Mouse (Mus musculus) kidney, adult 9 months (tissue): ENCODE data around the gene Glp1r.

Experiments used
- DNase-seq: peaks from one replicate; pipeline ENCODE4 v3.0.0; 2022

Gene Glp1r

GRCm38 (mm10) chr17:30914264-30914663 is 12.6 kb downstream of the Glp1r start:
- no peak for DNase-seq

- DNase-seq, result no peak
Observed at GRCm38 (mm10) chr17:30923566-30923965, 21.9 kb downstream of the Glp1r start.

GRCm38 (mm10) chr17:30930827-30931226 is 29.2 kb downstream of the Glp1r start:
- no peak for DNase-seq

- no peak for DNase-seq
Observed at GRCm38 (mm10) chr17:30932836-30933235, 31.2 kb downstream of the Glp1r start.

GRCm38 (mm10) chr17:30935301-30935700 is 33.7 kb downstream of the Glp1r start:
- no peak for DNase-seq

GRCm38 (mm10) chr17:30938554-30938953 is 36.9 kb downstream of the Glp1r start:
- DNase-seq, result no peak

GRCm38 (mm10) chr17:30948382-30948781 is 46.8 kb downstream of the Glp1r start:
- no peak for DNase-seq

GRCm38 (mm10) chr17:30950780-30951179 is 49.2 kb downstream of the Glp1r start:
- peak; percentile 66 for DNase-seq

- no peak for DNase-seq
Observed at GRCm38 (mm10) chr17:30951600-30951999, 50.0 kb downstream of the Glp1r start.

- DNase-seq, result no peak
Observed at GRCm38 (mm10) chr17:30954340-30954739, 52.7 kb downstream of the Glp1r start, which contains the start of gene Umodl1. Gene Umodl1, plus strand, starts transcription at chr17:30954640.

- no peak for DNase-seq
Observed at GRCm38 (mm10) chr17:30961936-30962592, 60.4 kb downstream of the Glp1r start.

GRCm38 (mm10) chr17:30962880-30963279 is 61.3 kb downstream of the Glp1r start:
- no peak for DNase-seq

GRCm38 (mm10) chr17:30969983-30970382 is 68.4 kb downstream of the Glp1r start:
- no peak for DNase-seq

GRCm38 (mm10) chr17:30971877-30972276 is 70.3 kb downstream of the Glp1r start:
- DNase-seq, result no peak

- DNase-seq, result peak; percentile 16
Observed at GRCm38 (mm10) chr17:30973332-30973731, 71.7 kb downstream of the Glp1r start.

- DNase-seq, result no peak
Observed at GRCm38 (mm10) chr17:30977290-30977689, 75.7 kb downstream of the Glp1r start.

- no peak for DNase-seq
Observed at GRCm38 (mm10) chr17:30978556-30978955, 76.9 kb downstream of the Glp1r start.

- no peak for DNase-seq
Observed at GRCm38 (mm10) chr17:30983521-30983920, 81.9 kb downstream of the Glp1r start.

- DNase-seq, result peak; percentile 23
Observed at GRCm38 (mm10) chr17:30990254-30990653, 88.6 kb downstream of the Glp1r start.
